Mouse (Mus musculus) adrenal gland, adult 8-10 months (tissue): ENCODE results near the gene Entpd2. TPM values are rescaled to one million over a fixed set of nuclear protein-coding genes. Genes with fewer than 3 reads are reported as not detected.
A peak's percentile ranks its signal among the peaks of the same experiment; 100 is the strongest.
"Not testable (repeated sequence)": the region's sequence is repeated elsewhere in the genome, so short reads cannot be mapped to it uniquely, and the experiment has no call there.

ENCODE experiments used
- DNase-seq: peaks from one replicate; pipeline ENCODE4 v3.0.0; 2022
- total RNA-seq, 4 experiments: library from RNA; stranded (reverse); gene quantifications; 2 replicates each; pipeline ENCODE4 v1.2.4; 2022

Entpd2 gene
- total RNA-seq, 4 experiments from 2014 or later = 3.1 to 9.7 (median 5.1) TPM

DNA sequence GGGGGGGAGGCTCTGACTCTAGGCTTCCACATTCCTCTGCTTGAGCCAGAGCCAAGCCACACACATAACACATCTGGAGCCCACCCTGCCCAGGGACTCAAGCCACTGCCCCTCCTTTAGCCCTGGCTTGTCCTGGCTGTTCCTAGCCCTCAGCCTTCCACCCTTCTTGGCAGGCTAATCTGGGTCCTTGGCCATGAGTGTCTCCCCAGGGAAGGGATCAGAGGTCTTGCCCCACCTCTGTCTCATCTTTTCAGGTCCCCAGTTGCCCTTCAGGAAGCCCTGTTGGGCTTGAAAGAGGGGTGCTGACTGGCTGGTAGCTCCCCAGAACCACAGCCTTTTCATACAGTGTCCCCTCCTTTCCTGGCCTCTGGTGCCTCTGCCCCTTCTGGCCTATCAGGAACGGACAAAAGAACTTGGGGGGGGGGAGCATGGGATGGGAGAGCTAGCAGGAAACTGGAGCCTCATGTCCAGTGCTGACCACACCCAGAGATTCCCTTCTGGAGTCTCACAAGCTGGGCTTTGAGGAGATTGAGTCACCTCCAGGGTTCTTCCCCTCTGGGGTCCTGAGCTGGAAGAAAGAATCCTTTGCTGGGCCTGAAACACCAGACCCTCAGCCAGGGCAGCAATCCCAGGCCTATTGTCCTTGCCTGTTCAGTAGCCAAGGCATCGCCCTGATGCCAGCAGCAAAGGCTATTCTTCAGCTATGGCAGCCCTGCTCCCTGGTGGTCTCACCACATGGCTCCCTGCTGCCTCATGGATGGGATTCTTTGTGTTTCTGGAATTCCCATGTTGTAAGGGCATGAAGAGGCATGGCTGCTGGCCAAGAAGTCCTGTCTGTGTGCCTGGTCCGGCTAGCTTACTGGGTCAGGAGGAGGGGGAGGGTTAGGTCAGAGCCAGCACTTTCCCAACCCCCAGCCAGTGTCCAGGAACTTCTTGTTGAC, 1.1 kb upstream of the Entpd2 start:
- DNase-seq = no peak

DNA sequence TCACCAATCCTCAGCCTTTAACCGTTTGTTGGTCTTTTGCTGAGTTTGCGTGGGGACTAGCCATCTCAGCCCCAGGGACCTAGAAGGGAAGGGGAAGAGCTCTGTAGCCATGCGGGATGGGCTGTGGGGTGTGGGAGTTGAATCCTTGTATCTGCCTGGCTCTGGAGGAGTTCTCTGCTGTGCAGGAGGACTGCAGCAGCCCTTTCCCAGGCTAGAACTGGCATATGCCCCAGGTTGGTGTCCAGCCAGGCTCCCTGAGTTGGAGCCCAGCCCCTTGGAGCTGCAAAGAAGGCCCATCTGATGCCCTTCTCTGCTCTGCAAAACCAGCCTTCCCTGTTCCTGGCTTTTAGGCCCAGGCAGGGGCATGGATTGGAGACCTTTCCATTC, 916 bp downstream of the Entpd2 start:
- DNase-seq = no peak

DNA sequence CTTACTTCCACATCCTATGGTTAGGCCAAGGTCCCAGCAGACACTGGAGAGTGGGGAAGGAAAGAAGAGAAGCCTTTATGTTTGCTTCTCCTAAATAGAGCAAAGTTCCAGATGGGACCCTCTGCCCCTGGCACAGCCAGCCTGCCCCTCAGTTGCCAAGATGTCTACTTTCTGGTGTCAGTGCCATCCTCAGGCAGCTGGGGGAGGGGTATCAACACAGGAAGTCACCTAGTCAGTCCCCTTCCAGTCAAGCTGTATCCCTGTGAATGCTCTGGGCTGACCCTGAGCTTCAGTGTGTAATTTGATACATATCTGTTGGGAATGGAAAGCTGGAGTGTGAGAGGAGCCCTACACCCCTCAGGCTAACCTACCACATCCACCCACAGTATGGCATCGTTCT, 1.3 kb downstream of the Entpd2 start:
- no peak for DNase-seq

DNA sequence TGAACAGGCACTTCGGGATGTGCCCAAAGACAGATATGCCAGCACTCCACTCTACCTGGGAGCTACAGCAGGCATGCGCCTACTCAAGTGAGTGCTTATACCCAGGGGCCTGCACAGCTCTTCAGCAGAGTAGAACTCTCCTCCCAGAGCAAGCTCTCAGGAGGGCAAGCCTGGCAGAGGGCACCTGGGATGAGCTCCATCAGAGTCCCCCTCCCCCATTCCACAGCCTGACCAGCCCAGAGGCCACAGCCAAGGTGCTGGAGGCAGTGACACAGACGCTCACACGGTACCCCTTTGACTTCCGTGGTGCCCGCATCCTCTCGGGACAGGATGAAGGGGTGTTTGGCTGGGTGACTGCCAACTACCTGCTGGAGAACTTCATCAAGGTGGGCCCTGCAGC, 2.4 kb downstream of the Entpd2 start:
- no peak for DNase-seq

DNA sequence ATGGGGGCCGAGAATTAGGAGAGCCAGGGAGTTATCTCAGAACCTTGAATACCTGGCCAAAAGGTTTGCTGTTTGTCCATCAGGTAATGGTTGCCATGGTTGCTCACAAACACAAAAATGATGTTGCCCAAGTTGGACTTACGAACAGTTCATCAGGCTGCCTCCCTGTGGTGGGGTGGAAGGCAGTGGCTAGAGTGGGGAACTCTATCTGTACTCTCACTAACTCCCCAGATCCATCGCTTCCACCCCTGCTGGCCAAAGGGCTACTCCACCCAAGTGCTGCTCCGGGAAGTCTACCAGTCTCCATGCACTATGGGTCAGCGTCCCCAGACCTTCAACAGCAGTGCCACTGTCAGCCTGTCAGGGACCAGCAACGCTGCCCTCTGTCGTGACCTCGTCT, 3.4 kb downstream of the Entpd2 start, which contains the start of gene Npdc1:
Gene Npdc1 (plus strand): TSS at position 301 of the 400 bp plus-strand sequence.
- DNase-seq = no peak

DNA sequence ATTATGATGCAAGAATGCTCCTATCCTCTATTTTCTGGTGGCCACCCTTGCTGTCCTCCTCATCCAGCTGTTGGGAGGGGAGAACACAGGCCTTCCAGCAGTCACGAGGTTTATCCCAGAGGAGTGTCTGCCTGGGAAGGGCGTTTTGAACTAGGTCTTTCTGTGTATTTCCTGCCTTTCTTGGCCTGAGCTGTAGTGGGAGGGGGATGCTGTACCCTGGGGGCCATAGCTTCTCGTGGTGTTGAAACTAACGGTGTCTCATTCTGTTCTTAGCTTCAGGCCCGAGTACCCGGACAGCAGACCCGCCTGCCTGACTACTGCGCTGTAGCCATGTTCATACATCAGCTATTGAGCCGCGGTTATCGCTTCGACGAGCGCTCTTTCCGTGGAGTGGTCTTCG, 4.6 kb downstream of the Entpd2 start:
- no peak for DNase-seq

DNA sequence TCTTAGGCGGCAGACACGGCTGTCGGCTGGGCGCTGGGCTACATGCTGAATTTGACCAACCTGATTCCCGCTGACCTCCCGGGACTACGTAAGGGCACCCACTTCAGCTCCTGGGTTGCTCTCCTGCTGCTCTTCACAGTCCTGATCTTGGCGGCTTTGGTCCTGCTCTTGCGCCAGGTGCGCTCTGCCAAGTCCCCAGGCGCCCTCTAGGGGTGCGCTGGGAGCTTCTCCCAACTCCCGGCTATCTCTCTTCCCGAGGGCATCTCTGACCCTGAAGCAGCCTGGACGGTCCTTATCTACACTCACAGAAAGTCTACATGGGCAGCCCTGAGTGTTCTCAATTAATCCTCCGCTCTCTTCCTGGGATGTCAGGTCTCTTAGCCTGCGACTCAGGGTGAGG, 5.1 kb downstream of the Entpd2 start:
- DNase-seq = peak; percentile 35

DNA sequence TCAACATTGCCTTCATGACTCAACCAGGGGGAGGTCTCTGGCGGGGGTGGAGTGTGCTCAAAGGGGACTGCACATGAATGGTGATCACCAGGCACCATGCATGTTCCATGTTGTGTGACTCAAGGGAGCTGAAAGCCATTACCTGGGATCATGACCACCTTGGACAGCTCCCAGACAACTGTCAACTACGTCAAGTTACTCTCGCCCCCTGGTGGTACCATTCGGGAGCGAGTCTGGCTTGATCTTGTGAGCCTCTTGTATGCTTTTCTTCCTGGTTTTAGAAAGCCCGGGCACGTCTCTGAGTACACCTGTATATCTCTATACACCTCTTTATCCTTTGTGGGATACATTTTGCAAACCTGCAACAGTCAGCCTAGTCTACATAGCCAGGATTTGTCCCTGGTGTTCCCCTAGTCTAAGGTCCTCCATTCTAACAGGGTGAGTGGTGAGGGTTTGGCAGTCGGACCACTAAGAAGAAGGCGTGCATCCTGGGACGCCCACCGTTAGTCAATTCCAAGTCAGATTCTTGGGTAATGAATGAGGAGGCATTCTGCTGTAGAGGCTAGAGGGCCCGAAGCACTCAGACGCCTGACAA, 6.8 kb downstream of the Entpd2 start:
- DNase-seq = peak; percentile 40

DNA sequence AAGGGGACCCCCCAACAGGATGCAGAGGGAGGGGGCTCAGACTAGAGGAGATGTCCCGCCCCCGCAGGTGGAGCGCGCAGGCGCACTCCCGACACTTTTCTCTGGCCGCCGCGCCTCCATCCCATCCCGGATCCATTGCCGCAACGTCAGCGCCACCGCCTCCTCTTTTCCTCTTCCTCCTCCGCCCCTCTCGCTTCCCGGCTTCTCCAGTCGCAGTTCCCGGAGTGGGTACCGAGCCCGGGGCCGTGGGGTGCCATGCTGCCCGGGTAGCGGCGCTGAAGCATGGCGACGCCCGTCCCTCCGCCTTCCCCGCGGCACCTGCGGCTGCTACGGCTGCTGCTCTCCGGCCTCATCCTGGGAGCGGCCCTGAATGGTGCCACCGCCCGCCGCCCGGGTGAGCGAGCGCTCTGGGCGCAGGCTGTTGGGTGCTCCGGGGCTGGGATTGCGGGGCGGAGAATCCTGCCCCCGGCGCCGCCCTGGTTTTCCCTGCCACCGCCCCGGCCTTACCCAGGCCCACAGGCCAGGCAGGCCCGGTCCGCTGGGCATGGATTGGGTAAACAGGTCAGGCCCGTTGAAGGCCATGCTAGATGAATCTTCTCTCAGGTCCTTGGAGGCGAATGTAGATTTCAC, 7.4 kb downstream of the Entpd2 start:
- DNase-seq = peak; percentile 77

DNA sequence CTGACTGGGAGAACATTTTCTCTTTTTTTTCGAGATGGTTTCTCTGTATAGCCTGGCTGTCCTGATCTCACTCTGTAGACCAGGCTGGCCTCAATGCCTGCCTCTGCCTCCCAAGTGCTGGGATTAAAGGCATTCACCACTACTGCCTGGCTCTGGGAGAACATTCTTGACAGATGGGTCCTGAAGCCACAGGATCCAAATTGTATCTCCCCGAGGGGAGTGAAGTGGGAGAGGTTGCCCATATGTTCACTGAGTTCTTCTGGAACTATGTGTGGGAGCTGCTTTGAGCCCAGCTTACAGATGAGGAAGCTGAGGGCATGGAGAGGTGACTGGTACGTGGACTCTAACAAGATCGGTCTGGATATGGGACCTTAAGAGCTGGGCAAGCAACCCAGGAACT, 8.3 kb downstream of the Entpd2 start:
- DNase-seq = no peak

DNA sequence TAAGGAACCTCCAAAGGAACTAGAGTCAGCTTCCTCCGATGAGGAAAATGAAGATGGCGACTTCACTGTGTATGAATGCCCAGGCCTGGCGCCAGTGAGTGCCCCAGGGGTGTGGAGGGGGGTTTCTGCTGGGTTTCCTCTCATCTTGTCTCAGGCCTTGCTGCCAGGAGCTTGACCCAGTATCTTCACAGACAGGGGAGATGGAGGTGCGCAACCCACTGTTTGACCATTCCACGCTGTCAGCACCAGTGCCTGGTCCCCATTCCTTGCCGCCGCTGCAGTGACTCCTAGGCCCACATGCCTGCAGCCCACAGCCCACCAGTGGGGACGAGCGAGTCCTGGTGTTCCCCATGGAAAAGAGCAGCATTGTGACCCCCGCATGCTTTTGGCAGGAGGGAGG, 13.2 kb downstream of the Entpd2 start:
- DNase-seq = no peak

DNA sequence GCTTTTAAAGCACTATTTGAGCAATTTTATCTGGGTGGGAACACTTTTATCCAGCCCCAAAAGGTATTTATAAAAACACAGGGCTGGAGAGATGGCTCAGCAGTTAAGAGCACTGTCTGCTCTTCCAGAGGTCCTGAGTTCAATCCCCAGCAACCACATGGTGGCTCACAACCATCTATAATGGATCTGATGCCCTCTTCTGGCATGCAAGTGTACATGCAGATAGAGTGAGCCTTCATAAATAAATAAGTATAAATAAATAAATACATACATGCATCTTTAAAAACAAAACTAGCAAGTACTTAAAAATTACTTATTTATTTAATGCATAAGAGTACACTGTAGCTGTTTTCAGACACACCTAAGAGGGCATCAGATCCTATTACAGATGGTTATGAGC, 17.8 kb downstream of the Entpd2 start:
- DNase-seq = not testable (repeated sequence)

DNA sequence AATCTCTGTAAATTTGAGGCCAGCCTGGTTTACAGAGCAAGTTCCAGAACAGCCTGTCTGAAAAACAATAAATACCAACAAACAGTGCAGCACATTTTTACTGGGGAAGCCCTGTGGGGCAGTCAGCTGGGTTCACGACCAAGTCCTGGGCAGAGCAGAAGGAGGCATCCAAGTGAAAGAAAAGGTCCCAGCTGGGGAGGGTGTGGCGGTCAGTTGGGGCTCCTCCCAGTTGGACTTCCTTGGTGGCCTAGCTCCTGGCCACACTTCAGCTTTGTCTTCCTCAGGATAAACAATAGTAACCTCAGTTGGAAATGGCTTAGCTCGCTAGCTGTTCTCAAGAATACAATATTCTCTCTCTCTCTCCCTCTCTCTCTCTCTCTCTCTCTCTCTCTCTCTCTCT, 21.8 kb downstream of the Entpd2 start:
- no peak for DNase-seq

DNA sequence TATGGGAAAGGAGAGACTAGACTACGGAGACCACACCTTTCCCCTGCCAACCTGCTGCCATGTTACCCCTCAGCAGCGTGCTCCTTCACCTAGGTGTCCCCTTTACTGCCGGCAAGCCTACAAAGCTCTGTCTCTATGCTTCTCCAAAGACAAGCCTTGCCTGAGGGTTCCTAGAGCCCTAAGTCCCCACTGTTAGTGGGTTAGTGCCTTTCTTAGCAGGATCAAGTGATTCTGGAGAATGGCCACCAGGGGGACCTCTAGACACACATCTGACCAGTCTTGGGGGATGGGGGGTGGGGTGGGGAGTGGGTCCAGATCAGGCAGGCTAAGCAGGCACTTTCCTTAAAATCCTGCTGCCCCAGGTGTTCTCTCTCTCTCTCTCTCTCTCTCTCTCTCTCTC, 26.2 kb downstream of the Entpd2 start:
- no peak for DNase-seq

DNA sequence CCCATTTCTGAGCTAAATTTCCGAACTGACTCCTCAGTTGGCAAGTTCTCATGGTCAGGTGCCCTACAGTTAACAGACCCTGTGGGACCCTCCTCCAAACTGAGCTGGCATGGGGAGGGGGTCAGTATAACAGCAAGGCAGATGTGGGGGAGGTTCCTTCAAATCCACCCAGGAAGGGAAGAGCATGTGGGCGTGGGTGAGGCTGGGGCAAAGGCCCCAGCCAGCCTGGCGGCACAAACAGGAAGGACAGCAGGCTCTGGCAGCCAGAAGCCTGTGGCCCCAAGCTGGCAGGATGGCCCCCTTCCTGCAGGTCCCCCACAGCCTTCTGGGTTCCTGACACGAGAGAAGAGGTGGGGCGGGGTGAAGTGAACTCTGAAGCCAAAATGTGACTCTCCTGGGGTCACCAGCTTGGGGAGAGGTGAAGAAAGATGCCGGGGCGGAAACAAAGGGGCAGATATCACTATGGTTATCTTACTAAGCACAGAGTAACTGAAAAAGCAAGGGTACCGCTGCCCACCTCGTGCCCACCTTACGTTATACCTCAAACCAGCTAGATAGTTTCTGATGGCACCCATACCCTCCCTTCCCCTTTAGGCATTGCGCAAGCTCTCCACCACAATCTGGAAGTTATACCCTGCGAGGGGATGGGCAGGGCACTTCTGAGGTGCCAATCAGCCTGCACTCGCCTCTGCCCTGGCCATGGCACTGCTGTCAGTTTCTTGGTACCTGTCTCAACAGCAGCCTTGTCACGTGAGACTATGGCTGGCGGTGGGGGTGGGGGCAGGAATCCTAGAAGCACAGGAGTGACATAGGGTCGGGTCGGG, 27.1 kb downstream of the Entpd2 start, which contains the start of gene Fut7:
Gene Fut7 (plus strand): TSS at position 681 of the 824 bp plus-strand sequence.
- DNase-seq = no peak

DNA sequence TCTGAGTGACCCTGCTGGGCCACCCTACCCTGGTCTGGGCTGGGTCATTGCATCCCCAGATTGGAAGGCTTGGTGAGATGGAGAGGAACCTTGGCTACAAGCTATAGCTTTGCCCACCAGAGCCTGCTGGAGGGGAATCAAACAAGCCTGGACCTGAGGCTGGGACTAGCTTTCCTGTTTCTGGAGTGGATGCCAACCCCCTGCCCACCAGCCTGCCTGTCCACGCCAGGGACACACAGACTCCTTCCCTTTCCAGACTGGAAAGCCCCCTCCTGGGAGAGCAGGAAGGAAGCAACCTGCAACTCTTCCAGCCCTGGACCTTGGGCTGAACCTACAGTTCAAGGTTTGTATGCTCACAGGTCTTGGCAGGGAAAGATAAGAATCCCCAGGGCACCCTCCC, 28.0 kb downstream of the Entpd2 start:
- no peak for DNase-seq

DNA sequence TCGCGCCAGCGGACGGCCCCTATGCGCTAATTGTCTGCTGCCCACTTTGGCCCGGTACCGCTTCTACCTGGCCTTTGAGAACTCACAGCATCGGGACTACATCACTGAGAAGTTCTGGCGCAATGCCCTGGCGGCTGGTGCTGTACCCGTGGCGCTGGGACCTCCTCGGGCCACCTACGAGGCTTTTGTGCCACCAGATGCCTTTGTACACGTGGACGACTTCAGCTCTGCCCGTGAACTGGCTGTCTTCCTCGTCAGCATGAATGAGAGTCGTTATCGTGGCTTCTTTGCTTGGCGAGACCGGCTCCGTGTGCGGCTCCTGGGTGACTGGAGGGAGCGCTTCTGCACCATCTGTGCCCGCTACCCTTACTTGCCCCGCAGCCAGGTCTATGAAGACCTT, 29.8 kb downstream of the Entpd2 start:
- no peak for DNase-seq

DNA sequence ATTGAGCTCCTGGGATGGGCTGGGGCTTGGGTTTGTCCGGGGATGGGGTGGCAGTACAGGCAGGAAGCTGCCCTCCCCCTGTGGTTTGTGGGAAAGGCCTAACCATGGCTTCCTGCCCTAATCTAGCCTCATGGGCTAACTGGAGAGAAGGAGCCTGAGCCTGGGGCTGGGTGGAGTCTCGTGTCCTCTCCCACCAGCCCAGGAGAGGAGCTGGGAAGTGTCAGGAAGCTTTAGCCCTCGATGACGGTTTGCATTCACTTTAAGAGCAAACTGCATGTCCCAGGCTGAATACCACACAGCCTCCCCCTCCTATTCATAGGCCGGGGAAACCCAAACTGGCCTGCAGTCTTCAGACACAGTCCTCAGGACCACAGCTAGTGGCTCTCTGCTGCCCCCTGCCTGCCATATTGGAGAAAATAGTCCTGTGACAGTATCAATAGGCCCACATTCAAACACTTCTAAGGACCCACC, 31.1 kb downstream of the Entpd2 start:
- DNase-seq = no peak

DNA sequence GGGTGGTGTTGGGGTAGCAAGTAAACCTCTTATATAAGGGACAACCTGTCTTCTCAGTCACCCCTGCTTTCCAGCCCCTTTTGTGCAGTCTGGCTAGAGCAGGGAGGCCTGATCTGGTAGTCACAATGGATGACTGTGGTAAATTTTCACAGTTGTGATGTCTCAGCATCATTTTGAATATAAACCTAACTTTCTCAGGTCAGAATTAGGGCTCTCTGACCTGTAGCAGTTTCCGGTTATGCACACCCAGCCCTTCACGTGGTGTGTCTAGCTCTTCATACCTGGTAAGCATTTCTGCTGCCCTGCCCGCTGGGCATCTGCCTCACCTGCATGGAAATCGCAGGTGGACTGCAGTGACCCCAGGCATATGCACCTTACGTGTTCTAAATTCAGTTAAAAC, 31.6 kb downstream of the Entpd2 start:
- no peak for DNase-seq

DNA sequence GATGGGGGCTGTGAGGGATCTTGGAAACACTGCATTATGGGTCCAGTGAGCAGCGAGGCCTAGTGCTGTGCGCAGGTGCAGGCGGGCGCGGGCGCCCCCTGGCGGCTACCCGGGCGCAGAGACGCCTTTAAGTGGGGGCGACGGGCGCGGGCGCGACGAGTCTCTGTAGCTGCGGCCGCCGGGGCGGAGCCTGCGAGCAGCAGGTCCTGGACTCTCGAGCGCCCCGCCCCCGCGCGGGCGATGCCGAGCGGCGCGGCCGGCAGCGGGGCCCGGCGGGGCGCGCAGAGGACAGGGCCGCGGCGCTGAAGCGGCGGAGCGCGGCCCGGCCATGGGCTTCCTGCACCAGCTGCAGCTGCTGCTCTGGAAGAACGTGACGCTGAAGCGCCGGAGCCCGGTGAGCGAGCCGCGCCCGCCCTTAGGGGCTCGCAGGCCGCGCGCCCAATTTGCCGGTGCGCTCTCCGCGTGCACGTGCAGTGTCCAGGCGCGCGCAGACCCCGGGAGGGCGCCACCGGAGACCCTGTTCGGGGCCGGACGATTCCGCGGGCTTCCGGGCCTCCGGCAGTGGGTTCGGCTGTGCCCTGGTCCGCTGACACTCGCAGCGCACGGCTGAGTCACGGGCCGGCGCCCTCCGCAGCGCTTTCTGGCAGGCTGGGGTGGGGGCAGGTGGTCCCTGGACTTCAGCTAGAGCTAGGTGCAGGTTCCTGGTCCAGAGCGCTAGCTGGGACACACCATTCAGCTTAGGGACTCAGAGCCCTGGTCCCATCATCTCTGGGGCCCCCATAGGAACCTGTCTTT, 33.0 kb downstream of the Entpd2 start, which contains the start of gene Abca2:
Gene Abca2 (plus strand): TSS at position 262 of the 795 bp plus-strand sequence.
- DNase-seq = peak; percentile 91

DNA sequence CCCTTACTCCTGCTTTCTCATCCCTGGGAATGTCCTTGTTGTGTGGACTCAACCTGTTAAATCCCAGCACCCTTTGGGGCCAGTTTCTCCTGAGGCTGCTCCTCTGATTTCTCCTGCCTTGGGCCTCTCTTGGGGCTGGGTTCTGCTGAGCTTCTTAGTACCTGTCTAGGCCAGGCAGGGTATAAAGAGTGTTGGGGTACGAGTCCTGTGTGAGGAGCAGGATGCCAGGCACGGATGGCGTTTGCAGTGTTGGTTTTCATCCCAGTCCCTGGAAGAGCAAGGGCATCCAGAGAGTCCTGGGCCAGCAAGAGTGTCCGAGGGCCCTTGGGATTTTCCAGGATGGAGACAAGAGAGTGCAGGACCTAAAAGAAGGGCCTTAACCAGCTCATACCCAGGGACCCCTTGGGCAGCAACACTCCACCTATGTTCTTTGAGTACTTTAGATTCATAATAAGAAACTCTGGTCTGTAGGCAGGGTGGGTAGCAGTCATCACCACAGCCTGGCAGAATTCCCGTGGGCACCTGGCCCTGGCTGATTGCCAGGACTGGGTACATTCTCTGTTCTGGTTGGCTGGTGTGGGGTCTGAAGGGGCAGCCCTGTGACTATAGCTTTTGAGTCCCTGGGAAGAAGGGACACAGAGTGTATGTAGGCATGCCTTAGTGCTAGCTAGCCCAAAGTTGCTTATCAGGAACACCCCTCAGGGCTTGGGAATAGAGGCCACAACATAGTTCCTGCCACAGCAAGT, 33.9 kb downstream of the Entpd2 start:
- DNase-seq = no peak
